Mouse (Mus musculus) neural tube, embryonic 15.5 days (tissue): ENCODE measurements at regions not wholly inside any gene's neighbourhood (a gene's known extent, or its start where the extent isn't known, plus 50 kb on each side); places are given as distances from the start of the nearest gene placed in this dataset.
A peak's percentile ranks its signal among the peaks of the same experiment; 100 is the strongest.

Source experiments
- ATAC-seq: fragments of 200-750 bp; cut with Nextera tagmentation; 2 replicates; pipeline ENCODE4 v1.8.0; 2017; ENCODE audit warnings: mild to moderate bottlenecking, moderate TSS enrichment, moderate library complexity; ENCODE audit not compliant: low FRiP score
- H3K27ac ChIP-seq: fragments of 300-500 bp; sonication (generic); replicated peaks from 2 replicates; pipeline ENCODE4 v1.5.1; 2015; ENCODE audit warnings: mild to moderate bottlenecking, inconsistent platforms
- H3K27me3 ChIP-seq: fragments of 300-500 bp; sonication (generic); replicated peaks from 2 replicates; pipeline ENCODE4 v1.6.1; 2015; ENCODE audit warnings: inconsistent platforms
- H3K36me3 ChIP-seq: fragments of 300-500 bp; sonication (generic); 2 replicates; pipeline ENCODE4 v1.6.1; 2015; ENCODE audit warnings: inconsistent platforms
- H3K4me1 ChIP-seq: fragments of 300-500 bp; sonication (generic); 2 replicates; pipeline ENCODE4 v1.6.1; 2015; ENCODE audit warnings: inconsistent platforms
- H3K4me2 ChIP-seq: fragments of 300-500 bp; sonication (generic); 2 replicates; pipeline ENCODE4 v1.6.1; 2015; ENCODE audit warnings: inconsistent platforms, mild to moderate bottlenecking, moderate library complexity
- H3K4me3 ChIP-seq: fragments of 300-500 bp; sonication (generic); replicated peaks from 2 replicates; pipeline ENCODE4 v1.5.1; 2015; ENCODE audit warnings: mild to moderate bottlenecking, inconsistent platforms
- H3K9ac ChIP-seq: fragments of 300-500 bp; sonication (generic); replicated peaks from 2 replicates; pipeline ENCODE4 v1.6.1; 2015; ENCODE audit warnings: mild to moderate bottlenecking, inconsistent platforms
- H3K9me3 ChIP-seq: fragments of 300-500 bp; sonication (generic); replicated peaks from 2 replicates; pipeline ENCODE4 v1.6.1; 2016; ENCODE audit warnings: inconsistent platforms
- WGBS: fragments of 180-500 bp; shearing (Covaris S2); methylation state at CpG from one replicate; pipeline ENCODE4 v1.1.7; 2015; ENCODE audit warnings: mixed read lengths; 5-methylcytosine and 5-hydroxymethylcytosine counted together

DNA sequence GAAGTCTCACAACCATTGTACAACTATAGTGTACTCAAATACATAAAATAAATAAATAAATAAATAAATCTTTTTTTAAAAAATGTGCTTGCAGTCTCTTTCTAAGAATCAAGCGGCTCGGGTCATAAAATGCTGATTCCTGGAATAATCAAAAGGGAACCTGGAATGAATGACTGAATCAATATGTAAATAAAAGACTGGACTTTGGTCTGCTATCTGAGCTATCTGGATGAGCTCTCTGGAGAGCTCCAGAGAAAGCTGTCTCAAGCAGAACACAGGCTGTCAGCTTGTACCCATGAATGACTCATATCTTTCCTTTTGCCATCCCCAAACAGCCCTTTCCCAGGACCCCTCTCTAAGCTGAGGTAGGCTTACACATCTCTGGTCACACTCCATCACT, 75.8 kb upstream of the Pias1 start:
- WGBS, result 97% methylated on average over 2 of the region's 2 CpGs
- peaks cover 11% of the 10 kb centered on the region for H3K4me1 ChIP-seq
- no peaks in the 10 kb centered on the region for H3K27me3 ChIP-seq

DNA sequence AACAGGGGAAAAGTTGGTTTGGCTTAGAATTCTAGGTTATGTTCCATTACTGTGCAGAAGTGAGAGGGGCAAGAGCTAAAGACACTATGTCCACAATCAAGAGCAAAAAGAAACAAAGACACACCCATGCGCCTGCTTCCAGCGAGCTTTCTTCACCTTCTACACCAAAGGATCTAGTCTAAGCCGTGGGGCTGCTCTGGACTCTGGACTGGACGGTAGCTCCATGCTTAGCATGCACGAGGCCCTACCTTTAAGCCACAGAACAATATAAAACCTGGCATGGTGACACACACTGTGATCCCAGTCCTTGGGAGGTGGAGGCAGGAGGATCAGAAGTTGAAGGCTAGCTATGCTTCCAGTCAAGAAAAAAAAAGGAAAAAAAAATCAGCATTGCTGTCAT, 73.0 kb upstream of the Pias1 start:
- 92% methylated on average over 5 of the region's 5 CpGs for WGBS
- Histone ChIP-seq H3K4me2 (no peak overlapping the region), H3K4me1 (peaks cover 13% of the 10 kb centered on the region), H3K4me3 (no peak overlapping the region), H3K9ac (no peak overlapping the region), H3K9me3 (peaks cover 8% of the 10 kb centered on the region; the same call in 1 of the 2 replicates), H3K36me3 (no peaks in the 10 kb centered on the region), H3K27me3 (no peaks in the 10 kb centered on the region), H3K27ac (no peak overlapping the region)
- no peak for ATAC-seq

More for the DNA sequence above, 75.8 kb upstream of the Pias1 start:
- Histone ChIP-seq H3K36me3 (no peaks in the 10 kb centered on the region), H3K9me3 (peaks cover 8% of the 10 kb centered on the region; the same call in 1 of the 2 replicates), H3K4me2 (no peak overlapping the region), H3K27ac (no peak overlapping the region), H3K4me3 (no peak overlapping the region), H3K9ac (no peak overlapping the region)
- no peak for ATAC-seq

DNA sequence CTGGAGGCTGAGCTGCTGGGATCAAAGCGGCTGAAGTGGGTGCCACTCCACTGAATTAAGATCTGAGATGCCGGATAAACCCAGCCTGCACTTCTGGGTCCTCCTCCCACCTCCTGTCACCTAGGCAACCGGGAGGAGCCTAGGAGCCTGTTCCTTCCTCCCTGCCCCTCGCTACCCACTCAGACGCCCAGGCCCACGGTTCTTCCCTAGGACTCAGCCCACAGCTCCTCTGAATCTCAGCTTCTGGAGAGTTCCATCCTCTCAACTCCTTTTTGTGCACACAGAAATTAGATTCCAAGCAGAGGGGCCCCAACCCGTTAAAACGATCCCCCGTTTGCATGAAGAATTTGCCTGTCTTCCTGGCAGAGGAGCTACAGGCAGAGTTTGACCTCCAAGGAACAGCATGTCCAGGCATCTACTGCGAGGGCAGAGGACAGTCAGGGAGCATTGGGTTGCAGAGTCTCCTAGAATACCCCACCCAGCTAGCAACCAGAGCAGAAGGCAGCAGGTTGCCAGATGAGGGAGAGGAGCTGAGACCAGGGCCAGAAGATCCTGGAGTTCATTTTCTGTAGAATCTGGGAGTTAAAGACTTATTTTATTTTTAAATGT, 71.6 kb upstream of the Pias1 start:
- H3K4me2 ChIP-seq, result peak overlapping the region; percentile 49
- peak; percentile 74; the same call in 1 of the 2 replicates for ATAC-seq
- H3K36me3 ChIP-seq, result no peaks in the 10 kb centered on the region
- peaks cover 8% of the 10 kb centered on the region; the same call in 1 of the 2 replicates for H3K9me3 ChIP-seq
- no peak overlapping the region; the same call in 1 of the 2 replicates for H3K4me3 ChIP-seq
- H3K27me3 ChIP-seq, result no peaks in the 10 kb centered on the region
- peak overlapping the region; percentile 48 for H3K27ac ChIP-seq
- H3K9ac ChIP-seq, result no peak overlapping the region
- H3K4me1 ChIP-seq, result peaks cover 13% of the 10 kb centered on the region
- WGBS, result 3% methylated on average over 10 of the region's 10 CpGs

DNA sequence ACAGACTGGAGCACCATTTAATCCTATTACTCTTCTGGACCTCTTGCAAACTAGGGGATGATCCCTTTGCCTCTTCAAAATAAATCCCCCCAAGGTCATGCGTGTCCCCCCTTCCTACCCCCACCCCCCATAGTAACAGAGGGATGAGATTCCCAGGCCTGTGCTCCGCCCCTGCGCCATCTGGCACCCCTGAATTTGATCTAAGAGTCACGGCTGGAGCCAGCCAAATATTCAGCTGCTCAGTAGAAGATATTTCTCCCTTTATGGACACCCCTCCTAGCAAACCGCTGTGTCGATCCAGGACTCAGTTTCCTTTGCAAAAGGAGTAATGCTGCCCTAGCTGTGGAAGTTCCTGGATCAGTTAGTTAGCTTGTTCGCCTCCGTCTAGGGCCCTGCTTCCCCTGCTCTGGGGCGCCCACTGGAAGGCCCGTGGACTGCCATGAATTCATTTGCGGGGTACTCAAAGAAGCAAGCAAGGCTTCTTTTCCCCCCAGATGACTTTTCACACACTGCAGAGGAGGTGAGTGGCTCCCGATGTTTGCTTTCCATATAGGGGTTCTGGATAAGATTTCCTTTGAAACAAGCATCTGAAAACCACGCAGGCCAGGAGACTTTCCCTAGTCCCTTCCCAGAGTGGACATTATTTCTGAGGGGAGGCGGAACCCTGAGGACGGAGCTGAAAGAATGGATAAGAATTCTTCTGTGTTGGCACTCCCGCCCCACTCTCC, 70.9 kb upstream of the Pias1 start:
- WGBS, result 32% methylated on average over 16 of the region's 16 CpGs
- ATAC-seq, result no peak
- Histone ChIP-seq H3K9ac (no peak overlapping the region), H3K36me3 (no peaks in the 10 kb centered on the region), H3K4me3 (no peak overlapping the region; the same call in 1 of the 2 replicates), H3K9me3 (peaks cover 8% of the 10 kb centered on the region; the same call in 1 of the 2 replicates), H3K27me3 (no peaks in the 10 kb centered on the region), H3K4me1 (peaks cover 13% of the 10 kb centered on the region), H3K27ac (peak overlapping the region; percentile 48), H3K4me2 (peak overlapping the region; percentile 49)

DNA sequence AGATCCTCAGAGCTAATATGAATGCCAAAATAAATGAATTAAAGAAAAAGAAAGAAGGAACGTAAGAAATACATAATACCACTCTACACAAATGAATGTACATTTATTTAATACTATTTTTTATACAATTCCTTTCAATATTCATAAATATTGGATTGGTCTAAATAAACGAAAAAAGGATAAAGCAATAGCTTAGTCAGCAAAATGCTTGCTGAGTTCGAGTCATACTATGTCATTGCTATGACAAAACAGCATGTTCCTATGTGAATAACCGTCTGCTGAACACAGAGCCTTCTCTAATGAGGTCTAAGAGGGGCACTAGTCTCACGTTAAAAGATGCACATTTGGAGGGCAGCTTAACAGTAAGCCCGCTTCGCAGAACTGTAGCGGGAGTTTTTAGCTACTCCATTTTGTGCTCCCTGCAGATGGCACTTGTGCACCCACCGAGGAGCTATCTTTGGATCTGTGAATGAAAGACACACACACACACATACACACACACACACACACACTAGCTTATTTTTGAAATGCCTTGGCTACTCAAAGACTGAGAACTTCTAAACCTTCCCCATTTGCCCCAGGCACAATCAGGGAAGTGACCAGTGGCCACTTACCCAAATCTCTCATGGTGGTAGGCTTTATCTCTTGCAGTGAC, 69.1 kb upstream of the Pias1 start:
- H3K9me3 ChIP-seq, result no peaks in the 10 kb centered on the region
- H3K27me3 ChIP-seq, result no peaks in the 10 kb centered on the region
- H3K4me1 ChIP-seq, result peaks cover 13% of the 10 kb centered on the region
- no peak overlapping the region for H3K9ac ChIP-seq
- no peak overlapping the region for H3K27ac ChIP-seq
- no peak overlapping the region for H3K4me2 ChIP-seq
- H3K4me3 ChIP-seq, result no peak overlapping the region
- no peaks in the 10 kb centered on the region for H3K36me3 ChIP-seq
- 85% methylated on average over 9 of the region's 9 CpGs for WGBS
- no peak for ATAC-seq

DNA sequence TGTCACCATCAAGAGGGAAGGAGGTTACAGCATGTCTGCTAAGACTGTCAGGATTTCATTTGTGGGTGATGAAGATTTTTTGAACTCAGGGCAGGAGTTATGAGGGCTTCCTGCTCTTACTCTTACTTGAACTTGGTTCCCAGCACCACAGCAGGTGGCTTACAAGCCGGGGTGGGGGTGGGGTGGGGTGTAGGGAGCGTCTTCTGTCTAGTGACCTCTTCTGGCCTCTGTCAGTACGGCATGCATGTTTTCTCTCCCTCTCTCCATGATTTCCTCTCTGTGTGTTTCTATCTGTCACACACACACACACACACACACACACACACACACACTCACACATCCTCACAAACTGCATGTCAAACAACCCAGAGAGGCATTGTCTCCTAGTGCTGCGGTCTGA, 64.5 kb upstream of the Pias1 start:
- H3K27ac ChIP-seq, result no peak overlapping the region
- no peak overlapping the region for H3K9ac ChIP-seq
- WGBS, result 38% methylated on average over 4 of the region's 4 CpGs
- H3K4me3 ChIP-seq, result no peak overlapping the region
- no peak overlapping the region for H3K4me2 ChIP-seq
- H3K27me3 ChIP-seq, result no peaks in the 10 kb centered on the region
- no peaks in the 10 kb centered on the region for H3K9me3 ChIP-seq
- ATAC-seq, result no peak
- H3K36me3 ChIP-seq, result no peaks in the 10 kb centered on the region
- no peaks in the 10 kb centered on the region for H3K4me1 ChIP-seq

DNA sequence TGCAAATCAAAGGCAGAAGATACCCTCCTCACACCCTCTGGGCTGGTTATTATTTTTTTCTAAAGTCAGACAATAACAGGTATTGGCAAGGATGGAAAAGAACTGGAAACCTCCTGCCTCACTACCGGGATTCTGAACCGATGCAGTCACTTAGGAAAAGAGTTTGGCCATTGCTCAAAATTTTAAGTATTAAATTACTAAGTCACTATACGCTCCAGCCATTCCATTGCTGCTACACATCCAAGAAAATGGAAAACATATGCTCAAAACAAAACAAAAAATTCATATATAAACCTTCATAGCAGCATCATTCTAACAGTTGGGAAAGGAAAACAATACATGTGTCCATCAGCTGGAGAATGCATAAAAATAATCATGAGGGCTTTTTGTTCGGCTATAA, 63.9 kb upstream of the Pias1 start:
- no peak for ATAC-seq

DNA sequence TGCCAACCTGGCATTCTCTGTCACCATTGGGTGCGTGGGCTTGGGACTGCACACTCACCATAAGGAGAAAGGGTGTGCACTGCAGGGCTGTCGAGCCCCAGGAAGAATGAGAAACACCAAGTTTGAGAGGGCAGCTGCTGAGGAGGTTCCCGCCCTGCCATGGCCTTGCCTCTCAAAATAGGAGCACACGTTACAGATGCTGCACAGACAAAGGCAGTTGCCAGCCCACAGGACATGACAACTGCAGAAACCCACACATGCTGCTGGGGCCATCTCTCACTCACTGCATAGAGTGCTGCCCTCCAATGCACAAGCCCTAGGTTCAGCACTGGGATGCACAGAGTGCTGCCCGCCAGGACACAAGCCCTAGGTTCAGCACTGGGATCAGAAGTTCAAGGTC, 61.6 kb upstream of the Pias1 start:
- no peak overlapping the region for H3K27ac ChIP-seq
- H3K36me3 ChIP-seq, result no peaks in the 10 kb centered on the region
- H3K4me1 ChIP-seq, result no peaks in the 10 kb centered on the region
- H3K9me3 ChIP-seq, result no peaks in the 10 kb centered on the region
- no peak overlapping the region for H3K4me3 ChIP-seq
- WGBS, result 92% methylated on average over 5 of the region's 5 CpGs
- ATAC-seq, result no peak
- H3K27me3 ChIP-seq, result no peaks in the 10 kb centered on the region
- no peak overlapping the region for H3K9ac ChIP-seq
- no peak overlapping the region for H3K4me2 ChIP-seq

More for the DNA sequence above, 63.9 kb upstream of the Pias1 start:
- Histone ChIP-seq H3K4me3 (no peak overlapping the region), H3K9ac (no peak overlapping the region), H3K27me3 (no peaks in the 10 kb centered on the region), H3K4me2 (no peak overlapping the region), H3K9me3 (no peaks in the 10 kb centered on the region), H3K4me1 (no peaks in the 10 kb centered on the region), H3K36me3 (no peaks in the 10 kb centered on the region), H3K27ac (no peak overlapping the region)
- 94% methylated on average over 4 of the region's 4 CpGs for WGBS

DNA sequence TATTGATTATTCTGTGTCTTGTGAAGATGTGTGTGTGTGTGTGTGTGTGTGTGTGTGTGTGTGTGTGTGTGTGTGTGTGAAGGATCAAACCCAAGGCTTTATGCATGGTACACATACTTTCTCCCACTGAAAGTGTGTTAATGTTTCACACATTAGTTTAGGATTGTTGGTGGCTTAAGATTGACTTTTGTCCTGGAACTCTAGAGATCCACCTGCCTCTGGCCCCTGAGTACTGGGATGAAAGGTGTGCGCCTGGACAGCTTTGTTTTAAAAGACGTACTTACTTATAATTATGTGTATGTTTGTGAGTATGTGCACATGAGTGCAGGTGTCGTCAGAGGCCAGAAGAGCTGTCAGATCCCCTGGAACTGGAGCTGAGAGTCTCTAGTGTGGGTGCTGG, 59.3 kb upstream of the Pias1 start:
- H3K9ac ChIP-seq, result no peak overlapping the region
- no peaks in the 10 kb centered on the region for H3K9me3 ChIP-seq
- 95% methylated on average over 3 of the region's 3 CpGs for WGBS
- H3K36me3 ChIP-seq, result no peaks in the 10 kb centered on the region
- no peak overlapping the region for H3K4me3 ChIP-seq
- H3K27me3 ChIP-seq, result no peaks in the 10 kb centered on the region
- H3K4me1 ChIP-seq, result peaks cover 6% of the 10 kb centered on the region; the same call in 1 of the 2 replicates
- no peak for ATAC-seq
- no peak overlapping the region for H3K27ac ChIP-seq
- H3K4me2 ChIP-seq, result no peak overlapping the region

DNA sequence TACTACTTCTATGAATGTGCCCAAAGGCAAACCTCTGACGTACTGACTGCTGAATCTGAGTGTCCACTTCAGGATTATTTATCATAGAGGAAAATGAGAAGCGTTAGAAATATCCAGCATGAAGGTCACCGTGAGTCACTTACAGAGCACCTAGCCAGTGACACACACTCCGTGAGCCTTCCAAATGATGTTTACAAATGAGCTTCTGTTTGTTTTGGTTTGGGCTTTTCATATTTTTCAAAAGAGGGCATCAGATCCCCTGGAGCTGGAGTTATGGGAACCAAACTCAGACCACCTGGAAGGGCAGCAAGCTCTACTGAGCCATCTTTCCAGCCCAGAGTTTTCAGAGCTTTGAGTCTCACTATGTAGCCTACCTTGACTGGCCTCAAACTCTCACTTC, 57.8 kb upstream of the Pias1 start:
- Histone ChIP-seq H3K9ac (no peak overlapping the region), H3K4me2 (no peak overlapping the region), H3K9me3 (no peaks in the 10 kb centered on the region), H3K36me3 (no peaks in the 10 kb centered on the region), H3K27ac (no peak overlapping the region), H3K4me1 (peaks cover 6% of the 10 kb centered on the region; the same call in 1 of the 2 replicates), H3K4me3 (no peak overlapping the region), H3K27me3 (no peaks in the 10 kb centered on the region)
- no peak for ATAC-seq
- WGBS, result 92% methylated on average over 4 of the region's 4 CpGs

DNA sequence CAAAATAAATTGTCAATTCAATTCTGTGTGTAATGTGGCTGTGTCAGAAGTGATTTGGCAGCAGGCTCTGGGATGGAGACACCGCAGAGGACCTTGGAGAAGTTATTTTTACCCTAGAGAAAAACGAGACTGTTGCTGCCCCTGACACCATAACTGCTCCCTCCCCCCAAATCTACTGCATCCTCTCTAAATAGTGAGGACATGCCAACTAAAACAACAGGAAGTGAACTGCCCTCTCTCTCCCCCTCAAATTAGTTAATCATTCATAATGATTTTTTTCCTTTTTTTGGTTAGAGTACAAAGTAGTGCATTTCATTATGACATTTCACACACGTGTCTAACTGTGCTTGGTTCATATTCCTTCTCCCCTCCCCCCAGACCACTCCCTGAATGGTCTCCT, 55.6 kb upstream of the Pias1 start:
- H3K27ac ChIP-seq, result no peak overlapping the region
- no peak for ATAC-seq
- no peak overlapping the region for H3K4me3 ChIP-seq
- no peaks in the 10 kb centered on the region for H3K27me3 ChIP-seq
- H3K4me1 ChIP-seq, result peaks cover 6% of the 10 kb centered on the region; the same call in 1 of the 2 replicates
- no peak overlapping the region for H3K9ac ChIP-seq
- no peaks in the 10 kb centered on the region for H3K9me3 ChIP-seq
- H3K4me2 ChIP-seq, result no peak overlapping the region
- 42% methylated on average over 3 of the region's 3 CpGs for WGBS
- no peaks in the 10 kb centered on the region for H3K36me3 ChIP-seq

DNA sequence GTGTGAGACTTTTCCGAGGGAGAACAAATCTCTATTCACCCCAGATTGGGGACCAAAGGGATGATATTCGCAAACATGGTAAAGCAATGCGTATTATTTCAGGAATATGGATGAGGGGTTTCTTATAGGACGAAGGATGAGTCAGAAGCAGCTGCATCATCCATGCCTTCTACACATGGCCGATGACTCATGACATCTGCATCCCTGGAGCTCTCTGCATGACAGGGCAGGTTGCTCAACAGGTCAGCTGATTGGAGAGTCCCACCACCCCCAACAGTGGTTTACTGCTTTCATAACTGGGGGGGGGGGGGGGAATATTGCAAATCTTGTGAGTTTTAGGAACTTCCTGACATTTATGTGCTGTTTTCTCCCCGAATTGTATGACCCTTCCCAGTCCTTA, 50.3 kb upstream of the Pias1 start:
- no peak overlapping the region for H3K9ac ChIP-seq
- H3K9me3 ChIP-seq, result no peaks in the 10 kb centered on the region
- 94% methylated on average over 6 of the region's 6 CpGs for WGBS
- no peak overlapping the region for H3K27ac ChIP-seq
- H3K4me2 ChIP-seq, result no peak overlapping the region
- H3K27me3 ChIP-seq, result no peaks in the 10 kb centered on the region
- H3K4me3 ChIP-seq, result no peak overlapping the region
- H3K4me1 ChIP-seq, result peaks cover 6% of the 10 kb centered on the region; the same call in 1 of the 2 replicates
- no peak for ATAC-seq
- H3K36me3 ChIP-seq, result no peaks in the 10 kb centered on the region
